Mouse (Mus musculus) myocyte (in vitro differentiated cells): Measurements from ENCODE around the gene Slc30a1.

Experiments used
- E2F4 ChIP-seq: IDR thresholded peaks from one replicate; pipeline ENCODE4 v1.6.1; 2011; ENCODE audit warnings: mild to moderate bottlenecking, control low read depth, moderate library complexity; ENCODE audit not compliant: insufficient read depth
- MAX ChIP-seq: IDR thresholded peaks from one replicate; pipeline ENCODE4 v1.6.1; 2011; ENCODE audit warnings: low read depth, mild to moderate bottlenecking, control low read depth
- MYOD1 ChIP-seq, 3 experiments: IDR thresholded peaks; one replicate each; pipeline ENCODE4 v1.6.1; 2011; ENCODE audit warnings: control low read depth in 2 of 3, low read depth in 2 of 3, mild to moderate bottlenecking in 2 of 3, moderate library complexity in 1 of 3; ENCODE audit not compliant: insufficient read length in 2 of 3, control insufficient read depth in 1 of 3
- MYOG ChIP-seq, 3 experiments: IDR thresholded peaks; one replicate each; pipeline ENCODE4 v1.6.1; 2011; ENCODE audit warnings: control low read depth in 2 of 3, low read depth in 2 of 3, mild to moderate bottlenecking in 2 of 3; ENCODE audit not compliant: insufficient read length in 2 of 3, control insufficient read depth in 1 of 3, insufficient read depth in 1 of 3
- POLR2A ChIP-seq: IDR thresholded peaks from one replicate; pipeline ENCODE4 v1.6.1; 2011; ENCODE audit warnings: low read depth, mild to moderate bottlenecking, control low read depth, moderate library complexity; ENCODE audit not compliant: insufficient read length
- POLR2AphosphoS2 ChIP-seq: IDR thresholded peaks from one replicate; pipeline ENCODE4 v1.6.1; 2011; ENCODE audit warnings: low read depth, control low read depth; ENCODE audit not compliant: insufficient read length
- REST ChIP-seq: IDR thresholded peaks from one replicate; pipeline ENCODE4 v1.6.1; 2011; ENCODE audit warnings: mild to moderate bottlenecking, control low read depth, moderate library complexity; ENCODE audit not compliant: insufficient read depth, insufficient read length
- TCF12 ChIP-seq: IDR thresholded peaks from one replicate; pipeline ENCODE4 v1.6.1; 2011; ENCODE audit warnings: mild to moderate bottlenecking, control low read depth; ENCODE audit not compliant: poor library complexity, insufficient read depth, severe bottlenecking
- USF1 ChIP-seq: IDR thresholded peaks from one replicate; pipeline ENCODE4 v1.6.1; 2011; ENCODE audit warnings: low read depth, mild to moderate bottlenecking, control low read depth, moderate library complexity

GRCm38 (mm10) chr1:191926681-191927080, 20.1 kb downstream of the Slc30a1 start:
- no peak for TF ChIP-seq MYOD1 (IDR thresholded peaks at IDR 0.05; ENCODE audit: control insufficient read depth in 1 of 3, insufficient read length in 2 of 3, low read depth in 2 of 3)
- no peak for TF ChIP-seq POLR2A
- no peak for TF ChIP-seq POLR2AphosphoS2
- TF ChIP-seq USF1 = no peak
- no peak for TF ChIP-seq MAX
- TF ChIP-seq REST = no peak
- TF ChIP-seq MYOG (IDR thresholded peaks at IDR 0.05; ENCODE audit: control insufficient read depth in 1 of 3, insufficient read depth in 1 of 3, insufficient read length in 2 of 3, low read depth in 2 of 3) = no peak
- no peak for TF ChIP-seq TCF12
- TF ChIP-seq E2F4 = no peak
